Mouse (Mus musculus) erythroblast, embryonic 14.5 days (primary cell): ENCODE results near the gene Nucb2.

ENCODE experiments used
- GATA1 ChIP-seq: IDR thresholded peaks from 2 replicates; pipeline ENCODE4 v1.6.1; 2012; ENCODE audit warnings: low read length, inconsistent platforms, mixed read lengths
- TAL1 ChIP-seq: IDR thresholded peaks from 3 replicates; pipeline ENCODE4 v1.6.1; 2012; ENCODE audit warnings: low read length, inconsistent platforms, mixed read lengths

DNA sequence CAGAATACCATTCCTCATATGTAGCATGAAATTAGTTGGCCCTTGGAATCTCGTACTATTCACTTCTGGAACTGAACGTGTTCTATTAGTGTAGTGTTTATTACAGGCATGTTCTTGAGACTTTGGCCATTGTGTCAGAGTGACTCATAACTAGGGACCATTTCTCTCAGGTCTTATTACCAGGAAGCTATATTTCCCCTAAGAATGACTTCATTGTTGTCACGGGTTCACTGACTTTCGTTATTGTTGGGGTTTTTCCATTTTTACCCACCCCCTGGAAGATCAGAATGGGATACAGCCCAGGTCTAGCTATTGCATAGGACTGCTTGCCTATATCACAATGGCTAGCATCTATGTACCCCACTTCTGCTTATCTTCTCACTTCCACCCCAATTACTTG lies 47.2 kb upstream of the Nucb2 start:
- TF ChIP-seq GATA1 (no peak), TAL1 (no peak)
